Mouse (Mus musculus): ENCODE measurements at regions not wholly inside any gene's neighbourhood (a gene's known extent, or its start where the extent isn't known, plus 50 kb on each side); places are given as distances from the start of the nearest gene placed in this dataset.

- H3K36me3 ChIP-seq (replicated peaks), result no peaks in the 10 kb centered on the region
- no peak for DNase-seq (ENCODE audit: extremely low spot score, low spot score)
- no peak overlapping the region for H3K4me3 ChIP-seq
- no peaks in the 10 kb centered on the region for H3K9me3 ChIP-seq
- 62% methylated on average over 12 of the region's 12 CpGs for WGBS
- peaks cover 8% of the 10 kb centered on the region for H3K4me1 ChIP-seq
- no peaks in the 10 kb centered on the region for H3K27me3 ChIP-seq (ENCODE audit: poor library complexity, severe bottlenecking)
- H3K27ac ChIP-seq, result peak overlapping the region; percentile 62; the same call in 1 of the 2 replicates
Measured at GRCm38 (mm10) chr10:83984697-83985415, 262.2 kb downstream of the 1500009L16Rik start.

DNA sequence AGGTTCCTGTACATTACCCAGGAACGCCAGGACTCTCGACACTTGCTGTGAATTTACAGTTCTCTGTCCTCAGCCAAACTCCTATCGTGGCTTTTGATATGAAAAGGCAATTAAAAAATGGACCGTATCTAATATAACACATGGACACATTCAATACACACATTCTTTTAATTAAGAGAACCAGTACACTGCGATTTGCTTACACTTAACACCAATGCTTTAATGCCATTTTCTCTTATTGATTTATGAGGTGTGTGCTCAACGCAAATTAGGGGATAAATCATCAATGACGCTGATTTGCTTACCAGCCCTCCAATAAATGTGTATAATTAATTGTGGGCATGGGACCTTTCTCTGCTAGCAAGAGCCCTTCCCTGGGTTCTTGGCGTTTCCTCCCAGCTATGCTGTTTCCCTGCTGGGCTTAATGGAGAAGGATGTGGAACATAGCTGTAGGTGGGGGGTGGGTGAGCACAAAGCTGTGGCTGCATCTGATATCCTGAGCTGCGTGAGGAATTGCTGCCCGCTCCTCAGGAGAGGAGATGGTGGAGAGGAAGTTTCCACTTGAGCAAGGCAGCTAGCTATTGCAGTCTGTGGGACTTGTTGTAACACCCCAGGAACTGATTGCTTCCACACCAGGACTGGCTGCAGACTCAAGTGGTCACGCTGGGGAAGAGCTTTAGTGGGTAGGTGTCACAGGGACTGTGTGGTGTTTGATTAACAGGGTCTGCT lies 270.1 kb downstream of the 1500009L16Rik start:
- Histone ChIP-seq H3K27me3 (ENCODE audit: poor library complexity, severe bottlenecking) (no peaks in the 10 kb centered on the region), H3K36me3 (replicated peaks) (no peaks in the 10 kb centered on the region)

DNA sequence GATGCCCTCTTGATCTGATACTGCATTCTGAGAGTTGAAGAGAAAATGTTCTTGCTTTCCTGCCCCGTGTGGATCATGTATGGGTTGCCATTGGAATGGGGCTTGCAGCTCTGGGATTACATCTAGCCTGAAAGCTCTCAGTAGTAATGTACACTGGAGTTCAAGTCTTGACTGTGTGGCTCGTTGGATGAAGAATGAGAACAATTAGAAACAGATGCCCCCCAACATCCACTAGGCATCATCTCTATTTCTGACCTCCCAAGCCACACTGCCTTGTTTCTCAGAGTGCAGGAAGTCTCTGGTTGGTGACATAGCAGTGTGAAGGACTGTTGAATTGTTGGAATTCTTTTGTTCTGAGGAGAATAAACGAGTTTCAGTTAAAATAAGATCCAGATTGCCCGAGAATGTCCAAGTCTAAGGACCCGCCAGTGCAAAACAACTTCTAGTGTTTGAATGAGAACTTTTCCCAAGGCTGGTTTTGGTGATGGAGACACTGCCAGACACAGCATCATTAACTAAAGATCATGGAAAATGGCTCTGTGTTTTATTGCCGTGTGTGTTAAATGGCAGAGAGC lies 272.4 kb downstream of the 1500009L16Rik start:
- H3K4me1 ChIP-seq, result peaks cover 20% of the 10 kb centered on the region; the same call in 1 of the 2 replicates
- no peak overlapping the region for H3K4me3 ChIP-seq
- no peaks in the 10 kb centered on the region for H3K9me3 ChIP-seq
- peak overlapping the region; percentile 13; the same call in 1 of the 2 replicates for H3K27ac ChIP-seq
- 71% methylated on average over 6 of the region's 6 CpGs for WGBS
- no peaks in the 10 kb centered on the region for H3K36me3 ChIP-seq (replicated peaks)
- no peaks in the 10 kb centered on the region for H3K27me3 ChIP-seq (ENCODE audit: poor library complexity, severe bottlenecking)
- no peak for DNase-seq (ENCODE audit: extremely low spot score, low spot score)

More for the DNA sequence above, 270.1 kb downstream of the 1500009L16Rik start:
- Histone ChIP-seq H3K27ac (no peak overlapping the region), H3K4me3 (no peak overlapping the region), H3K9me3 (no peaks in the 10 kb centered on the region), H3K4me1 (peaks cover 20% of the 10 kb centered on the region; the same call in 1 of the 2 replicates)
- no peak for DNase-seq (ENCODE audit: extremely low spot score, low spot score)
- 84% methylated on average over 11 of the region's 11 CpGs for WGBS

DNA sequence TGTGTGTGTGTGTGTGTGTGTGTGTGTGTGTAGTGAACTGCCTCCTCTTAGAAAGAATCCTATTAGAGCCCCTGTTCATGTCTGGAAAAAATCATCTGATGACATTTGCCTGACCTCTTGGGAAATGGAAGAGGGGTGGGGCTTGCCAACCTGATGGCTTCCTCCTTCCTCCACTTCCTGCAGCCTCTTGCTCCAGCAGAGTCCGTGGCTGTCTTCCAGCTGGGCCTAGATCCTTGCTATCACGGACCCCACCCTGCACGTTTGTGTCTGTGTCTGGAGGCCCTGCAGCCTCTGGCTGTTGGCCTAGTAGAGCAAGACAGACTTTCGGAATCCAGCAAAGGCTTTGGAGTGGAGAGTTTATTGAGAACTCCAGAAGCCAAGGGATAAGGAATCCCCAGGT lies 273.2 kb downstream of the 1500009L16Rik start:
- H3K27me3 ChIP-seq (ENCODE audit: poor library complexity, severe bottlenecking), result no peaks in the 10 kb centered on the region
- 75% methylated on average over 4 of the region's 4 CpGs for WGBS
- peaks cover 23% of the 10 kb centered on the region; the same call in 1 of the 2 replicates for H3K4me1 ChIP-seq
- DNase-seq (ENCODE audit: extremely low spot score, low spot score), result no peak
- H3K4me3 ChIP-seq, result no peak overlapping the region
- peak overlapping the region; percentile 13; the same call in 1 of the 2 replicates for H3K27ac ChIP-seq
- no peaks in the 10 kb centered on the region for H3K9me3 ChIP-seq
- H3K36me3 ChIP-seq (replicated peaks), result no peaks in the 10 kb centered on the region

- DNase-seq (ENCODE audit: extremely low spot score, low spot score), result no peak
- whole genome bisulfite sequencing, result 87% methylated on average over 2 of the region's 2 CpGs
- H3K4me1 ChIP-seq, result peaks cover 23% of the 10 kb centered on the region; the same call in 1 of the 2 replicates
- no peak overlapping the region for H3K27ac ChIP-seq
- no peak overlapping the region for H3K4me3 ChIP-seq
- no peaks in the 10 kb centered on the region for H3K27me3 ChIP-seq (ENCODE audit: poor library complexity, severe bottlenecking)
- no peaks in the 10 kb centered on the region for H3K36me3 ChIP-seq (replicated peaks)
- no peaks in the 10 kb centered on the region for H3K9me3 ChIP-seq
Measured at GRCm38 (mm10) chr10:83996489-83996888, 273.8 kb downstream of the 1500009L16Rik start.

DNA sequence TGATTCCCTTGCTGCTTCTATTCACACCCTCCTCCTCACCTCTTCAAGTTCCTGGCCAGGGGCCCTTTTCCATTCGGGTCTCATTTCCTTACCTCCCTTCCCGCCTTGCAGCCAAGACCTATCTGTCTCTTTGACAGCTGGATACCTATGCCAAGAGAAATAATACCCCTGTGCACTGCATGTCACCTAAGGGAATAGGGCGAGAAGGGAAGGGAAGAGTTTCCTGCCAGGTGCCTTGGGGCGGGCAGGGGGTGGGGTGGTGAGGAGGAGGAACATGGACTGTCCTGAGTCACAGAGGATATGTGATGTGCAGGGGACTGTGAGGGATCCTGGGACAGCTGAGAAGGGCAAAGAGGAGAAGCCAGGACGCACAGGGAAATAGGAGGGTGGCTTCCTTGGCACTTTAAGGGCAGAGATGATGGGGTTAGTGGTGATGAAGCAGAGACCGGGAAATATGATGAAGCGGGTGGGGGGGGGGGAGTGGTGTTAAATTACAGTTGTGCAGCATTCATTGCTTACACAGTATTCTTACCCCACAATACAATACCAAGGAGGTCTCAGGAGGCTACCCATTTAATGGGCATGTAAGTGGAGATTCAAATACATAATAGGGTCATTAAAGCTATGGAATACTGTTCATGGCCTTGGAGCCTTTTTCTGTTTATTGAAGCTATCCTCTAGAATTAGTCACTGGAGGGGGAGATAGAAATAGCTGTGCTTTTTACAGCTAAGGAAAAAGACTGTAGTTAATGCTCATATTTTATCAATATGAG lies 278.0 kb downstream of the 1500009L16Rik start:
- Histone ChIP-seq H3K4me1 (peaks cover 13% of the 10 kb centered on the region), H3K27ac (no peak overlapping the region)
- 77% methylated on average over 7 of the region's 7 CpGs for WGBS

DNA sequence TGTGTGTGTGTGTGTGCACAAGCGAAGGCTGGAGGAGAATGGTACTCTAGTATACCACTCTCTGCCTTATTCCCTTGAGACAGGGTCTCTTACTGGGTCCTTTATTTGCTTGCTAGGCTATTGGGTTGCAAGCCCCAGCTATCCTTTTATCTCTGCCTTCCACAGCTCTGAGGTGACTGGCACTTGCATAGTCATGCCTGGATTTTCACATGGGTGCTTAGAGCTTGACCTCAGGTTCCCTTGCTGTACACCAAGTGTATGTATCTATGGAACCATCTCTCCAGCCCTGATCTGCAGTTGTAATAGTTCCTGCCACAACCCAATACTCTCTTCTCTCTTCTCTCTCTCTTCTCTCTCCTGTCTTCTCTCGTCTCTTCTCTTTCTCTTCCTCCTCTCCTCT lies 280.1 kb downstream of the 1500009L16Rik start:
- Histone ChIP-seq H3K9me3 (no peaks in the 10 kb centered on the region), H3K27me3 (ENCODE audit: poor library complexity, severe bottlenecking) (no peaks in the 10 kb centered on the region), H3K4me1 (peaks cover 9% of the 10 kb centered on the region), H3K4me3 (no peak overlapping the region), H3K36me3 (replicated peaks) (no peaks in the 10 kb centered on the region), H3K27ac (no peak overlapping the region)
- 82% methylated on average over 2 of the region's 2 CpGs for WGBS
- no peak for DNase-seq (ENCODE audit: extremely low spot score, low spot score)

More for the DNA sequence above, 278.0 kb downstream of the 1500009L16Rik start:
- no peaks in the 10 kb centered on the region for H3K36me3 ChIP-seq (replicated peaks)
- no peak for DNase-seq (ENCODE audit: extremely low spot score, low spot score)
- no peaks in the 10 kb centered on the region for H3K9me3 ChIP-seq
- no peaks in the 10 kb centered on the region for H3K27me3 ChIP-seq (ENCODE audit: poor library complexity, severe bottlenecking)
- H3K4me3 ChIP-seq, result no peak overlapping the region

- Histone ChIP-seq H3K4me3 (no peak overlapping the region), H3K9me3 (no peaks in the 10 kb centered on the region), H3K4me1 (peaks cover 9% of the 10 kb centered on the region), H3K27ac (no peak overlapping the region), H3K27me3 (ENCODE audit: poor library complexity, severe bottlenecking) (no peaks in the 10 kb centered on the region), H3K36me3 (replicated peaks) (no peaks in the 10 kb centered on the region)
- no peak for DNase-seq (ENCODE audit: extremely low spot score, low spot score)
- WGBS, result 84% methylated on average over 8 of the region's 8 CpGs
Measured at GRCm38 (mm10) chr10:84003601-84004149, 281.0 kb downstream of the 1500009L16Rik start.

DNA sequence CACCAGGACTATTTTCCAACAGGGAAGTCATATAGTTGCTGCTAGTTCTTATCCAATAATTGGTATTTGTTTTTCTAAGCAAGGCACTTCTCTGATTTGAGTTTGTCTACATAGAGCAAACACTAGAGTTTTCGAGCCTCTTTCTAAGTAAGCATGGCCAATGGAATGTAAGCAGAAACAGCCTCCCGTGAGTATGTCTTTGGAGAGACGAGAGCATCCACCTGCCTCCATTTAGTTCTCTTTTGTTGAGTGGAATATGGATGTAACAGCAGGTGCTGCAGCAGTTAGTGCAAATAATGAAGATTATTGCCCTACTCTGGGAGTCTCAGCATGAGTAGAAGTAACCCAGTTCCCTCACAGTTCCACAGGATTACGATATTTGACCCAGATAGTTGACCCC lies 286.3 kb downstream of the 1500009L16Rik start:
- H3K4me1 ChIP-seq, result peaks cover 4% of the 10 kb centered on the region
- DNase-seq (ENCODE audit: extremely low spot score, low spot score), result no peak
- no peak overlapping the region for H3K4me3 ChIP-seq
- no peaks in the 10 kb centered on the region for H3K27me3 ChIP-seq (ENCODE audit: poor library complexity, severe bottlenecking)
- H3K27ac ChIP-seq, result no peak overlapping the region
- no peaks in the 10 kb centered on the region for H3K9me3 ChIP-seq
- no peaks in the 10 kb centered on the region for H3K36me3 ChIP-seq (replicated peaks)
- WGBS, result 89% methylated on average over 4 of the region's 4 CpGs

DNA sequence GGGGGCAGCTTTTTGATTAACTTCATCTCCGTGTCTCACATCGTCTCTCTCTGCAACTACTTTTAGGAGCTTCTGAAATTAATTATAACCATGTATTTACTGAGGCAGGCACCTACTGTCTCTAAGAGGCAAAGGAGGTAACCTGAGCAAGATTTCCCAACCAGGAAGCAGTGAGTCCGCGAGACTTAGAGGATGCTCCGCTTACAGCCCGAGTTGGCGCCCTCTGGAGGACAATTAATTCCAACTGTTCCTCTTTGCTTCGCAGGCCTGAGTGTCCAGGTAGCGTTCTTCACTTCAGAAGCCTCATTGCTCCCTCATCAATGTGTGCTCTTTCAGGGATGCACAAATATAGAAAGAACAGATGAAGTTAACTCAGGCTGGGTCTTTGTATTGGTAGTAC lies 296.7 kb downstream of the 1500009L16Rik start:
- peak; percentile 62 for DNase-seq (ENCODE audit: extremely low spot score, low spot score)
- 10% methylated on average over 9 of the region's 9 CpGs for WGBS

DNA sequence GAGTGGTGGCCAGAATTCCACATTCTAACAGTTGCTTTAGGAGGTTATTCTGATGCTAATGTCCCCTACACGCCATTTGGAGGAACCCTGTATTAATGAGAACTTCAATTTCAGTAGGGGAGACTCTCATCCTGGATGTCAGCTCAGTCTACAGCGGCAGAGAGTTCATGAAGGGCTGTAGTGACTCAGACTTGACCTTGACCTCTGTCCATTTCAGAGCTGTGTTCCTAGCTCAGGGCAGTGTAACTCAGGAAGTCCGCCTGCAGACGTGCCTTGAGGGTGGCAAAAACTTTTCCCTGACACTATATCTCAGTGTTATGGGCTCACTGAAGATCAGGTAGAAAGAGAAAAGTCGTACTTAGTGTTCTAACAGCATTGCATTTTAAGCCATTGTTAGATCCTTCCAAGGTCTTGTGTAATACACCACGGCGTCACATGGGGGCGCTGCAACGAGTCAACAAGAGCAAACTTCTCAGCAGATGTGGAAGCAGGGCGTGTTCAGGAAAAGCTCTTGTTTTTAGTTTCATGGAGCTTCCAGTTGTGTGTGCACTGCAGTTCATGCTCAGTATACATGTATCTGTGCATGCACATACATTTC lies 297.5 kb downstream of the 1500009L16Rik start:
- Histone ChIP-seq H3K27me3 (ENCODE audit: poor library complexity, severe bottlenecking) (no peaks in the 10 kb centered on the region), H3K27ac (0 out of 2 replicates have a peak overlapping the region, but pooled peaks have one; percentile 30), H3K36me3 (replicated peaks) (no peaks in the 10 kb centered on the region), H3K4me1 (peaks cover 33% of the 10 kb centered on the region), H3K4me3 (no peak overlapping the region), H3K9me3 (no peaks in the 10 kb centered on the region)
- WGBS, result 51% methylated on average over 10 of the region's 10 CpGs
- peak; percentile 36 for DNase-seq (ENCODE audit: extremely low spot score, low spot score)

More for the DNA sequence above, 296.7 kb downstream of the 1500009L16Rik start:
- Histone ChIP-seq H3K36me3 (replicated peaks) (no peaks in the 10 kb centered on the region), H3K9me3 (no peaks in the 10 kb centered on the region), H3K27me3 (ENCODE audit: poor library complexity, severe bottlenecking) (no peaks in the 10 kb centered on the region), H3K27ac (0 out of 2 replicates have a peak overlapping the region, but pooled peaks have one; percentile 30), H3K4me1 (peaks cover 31% of the 10 kb centered on the region), H3K4me3 (0 out of 2 replicates have a peak overlapping the region, but pooled peaks have one; percentile 9)
